Mouse (Mus musculus) embryonic fibroblast, embryonic 13.5 days (primary cell): Measurements from ENCODE around the gene Ssx2ip. TPM values are rescaled to one million over a fixed set of nuclear protein-coding genes. Genes with fewer than 3 reads are reported as not detected.

Source experiments
- H3K27ac ChIP-seq: 2 replicates; pipeline ENCODE4 v1.5.1; 2012; ENCODE audit warnings: low read length, control low read depth, inconsistent platforms; ENCODE audit not compliant: insufficient read depth
- H3K4me1 ChIP-seq: 2 replicates; pipeline ENCODE4 v1.6.1; 2011; ENCODE audit warnings: low read length; ENCODE audit not compliant: control insufficient read depth, insufficient read depth
- H3K4me3 ChIP-seq: 2 replicates; pipeline ENCODE4 v1.5.1; 2011; ENCODE audit warnings: mild to moderate bottlenecking, control low read depth, low read length; ENCODE audit not compliant: insufficient read depth
- CTCF ChIP-seq: IDR thresholded peaks from 2 replicates; pipeline ENCODE4 v1.5.1; 2011; ENCODE audit warnings: mild to moderate bottlenecking, control low read depth, low read length, moderate library complexity, borderline replicate concordance; ENCODE audit not compliant: insufficient read depth
- POLR2A ChIP-seq: IDR thresholded peaks from 2 replicates; pipeline ENCODE4 v1.6.1; 2011; ENCODE audit warnings: low read depth, mild to moderate bottlenecking, control low read depth, low read length, moderate library complexity
- polyA plus RNA-seq: library from polyadenylated mRNA; stranded (reverse); fragments of >200 nt; gene quantifications from 2 replicates; pipeline ENCODE4 v1.2.4, GENCODE M21; 2011; ENCODE audit warnings: low read depth; ENCODE audit not compliant: missing spikeins, insufficient read length

Gene Ssx2ip
- polyA plus RNA-seq, 1 experiment, result 10.1 TPM

DNA sequence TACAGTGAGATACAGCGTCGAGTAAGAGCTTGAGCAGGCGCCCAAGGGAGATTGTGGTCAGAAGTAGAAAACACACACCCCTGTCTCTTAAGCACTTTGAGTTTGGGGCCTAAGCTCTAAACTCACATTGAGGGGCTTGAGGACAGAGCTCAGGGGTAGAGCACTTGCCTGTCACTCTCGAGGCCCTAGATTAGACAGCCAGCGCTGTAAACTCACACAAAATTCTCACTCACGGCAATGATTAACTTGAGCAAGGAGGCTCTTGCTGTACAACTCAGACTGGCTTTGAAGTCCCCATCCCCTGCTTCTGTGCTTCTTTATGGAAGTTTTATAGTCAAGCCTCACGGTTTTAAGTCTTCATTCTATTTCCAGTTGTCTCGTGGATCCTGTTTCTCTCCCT lies 25.7 kb upstream of the Ssx2ip start:
- H3K4me1 ChIP-seq, result no peaks in the 10 kb centered on the region
- no peak overlapping the region for H3K27ac ChIP-seq
- TF ChIP-seq POLR2A, result no peak
- TF ChIP-seq CTCF, result no peak
- no peak overlapping the region for H3K4me3 ChIP-seq

DNA sequence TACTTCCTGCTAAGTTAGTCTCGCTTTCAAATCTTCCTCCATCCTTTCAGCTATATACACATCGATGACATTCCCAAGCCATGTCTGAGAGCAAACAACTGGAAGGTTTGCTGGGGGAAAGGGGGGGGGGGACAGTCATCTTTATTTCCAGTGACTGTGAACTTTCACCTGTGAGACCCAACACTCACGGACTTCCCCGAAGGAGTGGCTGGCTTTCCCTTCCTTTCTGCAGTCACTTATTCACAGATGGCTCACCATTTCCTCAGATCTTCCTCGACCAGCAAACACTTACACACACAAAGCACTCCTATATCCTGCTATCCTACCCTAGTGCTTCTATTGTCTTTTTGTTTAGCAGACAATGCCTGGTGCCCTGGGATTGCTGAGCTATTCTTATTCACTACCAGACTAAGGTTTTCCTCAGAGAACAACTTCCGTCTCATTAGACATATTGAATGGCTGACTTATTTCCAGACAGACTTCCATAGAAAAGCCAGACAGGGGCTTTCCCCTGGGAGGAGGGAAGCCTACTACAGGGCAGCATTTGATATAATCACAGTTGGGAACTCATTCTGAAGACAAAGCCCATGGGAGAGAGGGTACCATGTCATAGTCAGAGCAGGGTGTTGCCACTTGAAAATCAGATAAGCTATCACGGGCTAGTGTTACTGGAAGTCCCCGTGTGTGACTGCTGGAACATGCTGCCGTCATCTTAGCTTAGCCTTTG lies 24.5 kb upstream of the Ssx2ip start:
- no peak overlapping the region for H3K27ac ChIP-seq
- TF ChIP-seq POLR2A (no peak), CTCF (no peak)
- no peak overlapping the region for H3K4me3 ChIP-seq
- H3K4me1 ChIP-seq, result no peaks in the 10 kb centered on the region

DNA sequence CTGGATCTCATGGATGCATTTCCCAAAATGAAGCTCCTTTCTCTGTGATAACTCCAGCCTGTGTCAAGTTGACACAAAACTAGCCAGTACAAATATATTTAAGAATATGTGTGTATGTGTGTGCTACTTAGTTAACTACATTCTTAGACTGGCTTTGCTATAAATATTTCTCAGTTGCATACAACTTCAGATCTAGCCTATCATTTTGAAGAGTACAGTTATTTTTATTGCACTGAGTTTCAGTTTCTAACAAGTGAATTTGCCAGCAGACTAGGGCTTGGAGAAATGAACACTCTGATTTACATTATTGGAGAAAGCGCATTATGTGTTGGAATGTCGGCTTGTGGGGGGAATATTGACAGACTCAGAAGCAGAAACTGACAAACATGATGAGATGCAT lies 23.6 kb upstream of the Ssx2ip start:
- no peaks in the 10 kb centered on the region for H3K4me1 ChIP-seq
- no peak for TF ChIP-seq CTCF
- no peak overlapping the region for H3K4me3 ChIP-seq
- no peak overlapping the region for H3K27ac ChIP-seq

DNA sequence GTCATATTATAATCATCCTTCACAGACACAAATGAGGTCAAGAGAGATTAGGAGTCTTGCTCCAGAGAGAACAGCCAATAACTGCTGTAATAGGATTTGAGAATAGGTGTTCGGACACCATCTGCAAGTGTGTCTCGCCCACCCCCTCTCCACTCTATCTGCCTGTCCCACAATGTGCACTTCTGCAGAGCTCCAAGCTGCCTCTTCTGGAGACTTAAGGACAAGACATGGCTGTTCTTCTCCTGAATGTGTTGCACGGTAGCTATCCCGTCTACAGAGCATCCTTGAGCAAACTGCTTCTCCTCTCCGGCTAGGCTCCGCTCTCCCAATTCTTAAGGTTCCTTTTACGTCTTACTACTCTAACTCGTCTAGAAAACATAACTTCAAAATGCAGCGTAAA lies 23.0 kb upstream of the Ssx2ip start:
- Histone ChIP-seq H3K27ac (no peak overlapping the region), H3K4me3 (no peak overlapping the region), H3K4me1 (no peaks in the 10 kb centered on the region)
- TF ChIP-seq CTCF, result no peak

DNA sequence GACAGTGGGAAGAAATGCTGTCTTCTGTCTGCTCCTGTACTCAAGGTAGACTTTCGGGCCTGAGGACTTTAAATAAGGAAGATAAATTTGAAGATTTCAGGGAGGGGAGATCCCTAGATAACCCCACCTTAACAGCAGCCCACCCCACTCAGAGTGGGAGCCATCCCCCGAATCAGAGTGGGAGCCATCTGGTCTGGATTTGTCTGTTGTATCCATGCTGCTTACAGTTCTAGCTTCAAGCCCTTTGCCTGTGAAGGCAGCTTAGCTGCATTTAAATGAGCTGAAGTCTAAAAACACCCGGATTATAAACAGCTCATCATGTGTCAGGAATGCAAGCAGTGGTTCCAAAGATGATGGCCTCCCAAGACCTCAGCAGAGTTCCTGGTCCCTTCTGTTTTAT lies 17.6 kb upstream of the Ssx2ip start:
- H3K4me3 ChIP-seq, result no peak overlapping the region
- H3K4me1 ChIP-seq, result no peaks in the 10 kb centered on the region
- TF ChIP-seq POLR2A (no peak), CTCF (no peak)
- no peak overlapping the region for H3K27ac ChIP-seq

DNA sequence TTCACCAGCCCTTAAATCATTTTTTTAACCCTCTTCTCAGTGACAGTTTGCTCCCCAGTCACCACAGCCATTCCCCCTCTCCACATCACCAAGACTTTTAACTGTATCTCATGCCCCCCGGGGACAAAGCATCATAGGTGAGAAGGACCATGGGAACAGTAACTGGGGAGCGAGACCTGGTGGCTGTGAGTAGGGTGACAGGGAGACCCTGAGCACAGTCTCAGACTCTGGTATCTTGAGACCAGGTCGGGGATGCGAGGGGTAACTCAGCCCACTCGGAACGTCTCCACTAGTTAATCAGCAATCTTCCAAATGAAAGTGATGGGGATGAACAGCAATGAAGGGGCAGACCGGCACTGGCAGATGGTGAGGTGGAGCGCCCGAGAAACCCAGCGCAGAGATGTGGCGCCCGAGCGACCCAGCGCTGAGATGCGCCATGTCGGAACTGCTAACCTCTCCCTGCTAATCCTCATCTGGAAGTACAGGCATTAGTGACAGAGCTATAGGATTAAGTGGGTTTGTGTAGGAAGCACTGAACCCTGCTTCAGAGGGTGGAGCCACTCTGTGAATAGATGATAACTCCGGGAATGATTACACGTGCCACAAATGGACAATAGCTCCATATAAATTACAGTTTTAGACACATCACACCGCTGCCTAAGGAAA lies 11.7 kb upstream of the Ssx2ip start:
- Histone ChIP-seq H3K4me3 (no peak overlapping the region), H3K4me1 (no peaks in the 10 kb centered on the region; the same call in 1 of the 2 replicates), H3K27ac (no peak overlapping the region)
- TF ChIP-seq POLR2A (no peak), CTCF (no peak)

DNA sequence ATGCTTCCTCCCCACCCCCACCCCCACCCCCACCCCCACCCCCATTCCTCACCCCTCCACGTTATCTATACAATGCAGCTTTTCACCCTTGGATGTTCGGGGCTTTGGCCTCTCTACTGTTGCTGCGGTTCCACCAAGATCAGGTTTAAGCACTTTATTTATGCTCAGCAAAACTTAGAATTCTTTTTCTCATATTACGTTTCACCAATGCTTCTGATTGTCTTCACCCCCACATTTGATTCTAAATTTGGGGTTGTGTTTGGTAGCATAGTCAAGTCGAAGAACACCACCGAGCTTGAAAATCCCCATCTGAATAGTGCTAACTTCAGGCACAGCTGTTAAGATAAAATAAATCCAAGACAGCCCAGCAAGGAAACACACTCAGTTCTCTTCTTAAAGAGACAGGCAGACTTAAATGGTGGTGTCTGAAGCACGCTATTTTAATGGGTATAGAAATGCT lies 10.8 kb upstream of the Ssx2ip start:
- no peaks in the 10 kb centered on the region; the same call in 1 of the 2 replicates for H3K4me1 ChIP-seq
- H3K27ac ChIP-seq, result no peak overlapping the region
- TF ChIP-seq CTCF (no peak), POLR2A (no peak)
- no peak overlapping the region for H3K4me3 ChIP-seq

DNA sequence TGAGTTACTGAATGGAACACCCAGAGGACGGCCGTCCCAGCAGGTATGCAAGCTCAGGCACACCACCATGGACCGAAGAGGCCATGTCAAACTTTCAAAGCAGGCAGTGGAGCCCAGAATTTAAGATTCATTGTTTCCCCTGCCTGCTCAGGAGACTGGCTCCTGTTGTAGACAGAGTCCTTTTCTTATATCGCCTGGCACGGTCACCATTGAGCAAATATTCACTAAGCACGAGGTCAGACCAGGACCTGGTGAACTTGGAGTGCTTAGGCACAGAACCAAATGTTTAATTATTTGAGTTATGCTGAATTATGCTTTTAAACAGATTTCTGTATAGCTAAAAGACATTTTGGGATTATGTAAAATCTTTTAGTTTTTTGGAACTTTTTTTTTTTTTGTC lies 8.2 kb upstream of the Ssx2ip start:
- H3K4me3 ChIP-seq, result no peak overlapping the region
- TF ChIP-seq POLR2A, result no peak
- TF ChIP-seq CTCF, result no peak
- no peak overlapping the region for H3K27ac ChIP-seq
- H3K4me1 ChIP-seq, result no peaks in the 10 kb centered on the region; the same call in 1 of the 2 replicates

DNA sequence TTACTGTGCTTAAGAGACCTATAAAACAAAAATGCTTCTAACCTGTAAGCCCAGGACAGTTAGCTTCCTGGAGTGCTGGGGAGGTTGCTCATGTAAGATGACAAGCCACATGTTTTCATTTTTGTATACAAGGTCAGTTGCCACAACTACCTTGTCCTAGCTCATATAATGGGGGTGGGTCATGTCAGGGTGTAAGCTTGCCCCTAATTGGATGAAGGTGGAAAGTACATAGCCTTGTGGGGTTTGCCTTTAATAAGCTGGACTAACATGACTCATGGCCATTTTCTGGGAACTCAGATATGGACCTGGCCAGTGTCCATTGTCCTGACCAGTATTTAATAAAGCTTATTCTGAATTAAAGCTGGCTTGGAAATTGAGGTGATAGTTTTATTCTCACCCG lies 7.5 kb upstream of the Ssx2ip start:
- H3K4me1 ChIP-seq, result no peaks in the 10 kb centered on the region; the same call in 1 of the 2 replicates
- H3K4me3 ChIP-seq, result no peak overlapping the region
- H3K27ac ChIP-seq, result no peak overlapping the region
- TF ChIP-seq POLR2A (no peak), CTCF (no peak)

DNA sequence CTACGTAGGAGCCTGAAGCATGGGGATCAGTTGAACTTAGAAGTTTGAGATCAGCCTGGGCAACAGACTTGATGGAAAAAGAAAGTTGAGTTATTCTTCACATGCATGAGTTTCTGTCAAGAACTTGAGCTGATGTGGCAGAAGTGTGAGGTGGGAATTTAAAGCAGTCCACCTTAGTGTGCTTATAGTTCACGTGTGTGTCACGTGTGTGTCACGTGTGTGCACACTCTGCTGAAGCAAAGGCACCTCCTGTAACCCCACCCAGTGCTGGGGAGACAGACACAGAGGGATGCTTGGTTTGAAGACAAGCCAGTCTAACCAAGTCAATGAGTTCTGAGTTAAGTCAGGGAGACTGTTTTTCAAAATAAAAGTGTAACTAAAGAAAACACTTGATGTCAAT lies 6.6 kb upstream of the Ssx2ip start:
- no peaks in the 10 kb centered on the region; the same call in 1 of the 2 replicates for H3K4me1 ChIP-seq
- TF ChIP-seq POLR2A, result no peak
- no peak for TF ChIP-seq CTCF
- no peak overlapping the region for H3K4me3 ChIP-seq
- H3K27ac ChIP-seq, result no peak overlapping the region

DNA sequence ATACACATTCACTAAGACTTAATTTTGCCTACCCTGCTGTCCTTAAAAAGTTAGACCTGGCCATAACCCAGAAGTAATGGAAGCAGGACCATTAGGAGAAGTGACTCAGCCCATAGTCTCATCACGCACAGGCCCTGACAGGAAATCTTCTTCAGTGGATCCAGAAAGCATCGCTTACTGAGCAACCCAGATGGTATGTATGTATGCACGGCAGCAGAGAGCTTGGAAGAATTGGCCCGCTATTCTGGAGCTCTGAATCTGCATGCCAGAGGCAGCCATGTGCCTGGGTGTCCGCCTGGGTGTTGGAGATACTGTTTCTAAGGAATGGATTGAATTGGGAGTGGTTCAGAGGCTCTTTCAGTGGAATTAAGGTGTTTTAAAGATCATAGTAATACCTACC lies 5.2 kb upstream of the Ssx2ip start:
- Histone ChIP-seq H3K4me3 (no peak overlapping the region), H3K27ac (peak overlapping the region; percentile 28; the same call in 1 of the 2 replicates), H3K4me1 (no peaks in the 10 kb centered on the region; the same call in 1 of the 2 replicates)
- TF ChIP-seq POLR2A (no peak), CTCF (no peak)
